Mouse (Mus musculus) hindbrain, embryonic 14.5 days (tissue): ENCODE data around the gene Rgmb. TPM values are rescaled to one million over a fixed set of nuclear protein-coding genes. Genes with fewer than 3 reads are reported as not detected.
A peak's percentile ranks its signal among the peaks of the same experiment; 100 is the strongest.

ENCODE experiments used
- ATAC-seq: fragments of 200-750 bp; cut with Nextera tagmentation; 2 replicates; pipeline ENCODE4 v1.8.0; 2017; ENCODE audit warnings: moderate number of reproducible peaks, mild to moderate bottlenecking, moderate TSS enrichment, moderate library complexity; ENCODE audit not compliant: low FRiP score
- DNase-seq: peaks from one replicate; pipeline ENCODE4 v3.0.0-alpha.2; 2015; ENCODE audit warnings: low spot score
- H3K27ac ChIP-seq: fragments of 300-500 bp; sonication (generic); 2 replicates; pipeline ENCODE4 v1.5.1; 2014; ENCODE audit warnings: mild to moderate bottlenecking, moderate library complexity
- H3K27me3 ChIP-seq: fragments of 300-500 bp; sonication (generic); 2 replicates; pipeline ENCODE4 v1.6.1; 2014; ENCODE audit warnings: mild to moderate bottlenecking, low read length, mixed read lengths; ENCODE audit not compliant: control insufficient read depth, insufficient read depth
- H3K36me3 ChIP-seq: fragments of 300-500 bp; sonication (generic); replicated peaks from 2 replicates; pipeline ENCODE4 v1.6.1; 2014; ENCODE audit not compliant: control insufficient read depth, insufficient read depth
- H3K4me1 ChIP-seq: fragments of 300-500 bp; sonication (generic); replicated peaks from 2 replicates; pipeline ENCODE4 v1.6.1; 2014; ENCODE audit warnings: antibody characterized with exemption, low read length, mixed read lengths; ENCODE audit not compliant: control insufficient read depth, insufficient read depth
- H3K4me2 ChIP-seq: fragments of 300-500 bp; sonication (generic); replicated peaks from 2 replicates; pipeline ENCODE4 v1.6.1; 2014; ENCODE audit warnings: mild to moderate bottlenecking, moderate library complexity
- H3K4me3 ChIP-seq: fragments of 300-500 bp; sonication (generic); replicated peaks from 2 replicates; pipeline ENCODE4 v1.5.1; 2014; ENCODE audit warnings: mild to moderate bottlenecking, low read length
- H3K9ac ChIP-seq: fragments of 300-500 bp; sonication (generic); 2 replicates; pipeline ENCODE4 v1.6.1; 2014
- H3K9me3 ChIP-seq: fragments of 300-500 bp; sonication (generic); 2 replicates; pipeline ENCODE4 v1.6.1; 2016; ENCODE audit warnings: low read length; ENCODE audit not compliant: control insufficient read depth
- WGBS: fragments of 180-500 bp; shearing (Covaris S2); extraction: QIAGEN DNeasy Blood & Tissue Kit; methylation state at CpG from one replicate; pipeline ENCODE4 v1.1.7; 2014; 5-methylcytosine and 5-hydroxymethylcytosine counted together
- polyA plus RNA-seq: library from polyadenylated mRNA; unstranded; fragments of >200 nt; fragmentation: Nextera tagmentation; extraction: Ambion mirVana; gene quantifications from 2 replicates; pipeline ENCODE4 v1.2.1, GENCODE M21; 2014

The Rgmb gene
- polyA plus RNA-seq, 1 experiment from 2014 or later, result 95.0 TPM

GRCm38 (mm10) chr17:15816379-15817095 lies 14.3 kb downstream of the Rgmb start:
- 87% methylated on average over 10 of the region's 11 CpGs for whole genome bisulfite sequencing
- peaks cover 48% of the 10 kb centered on the region for H3K4me1 ChIP-seq
- H3K27me3 ChIP-seq, result no peaks in the 10 kb centered on the region
- DNase-seq, result no peak
- H3K4me2 ChIP-seq, result no peak overlapping the region
- H3K9ac ChIP-seq, result no peak overlapping the region
- H3K4me3 ChIP-seq, result no peak overlapping the region
- no peak overlapping the region for H3K27ac ChIP-seq
- no peaks in the 10 kb centered on the region for H3K9me3 ChIP-seq
- H3K36me3 ChIP-seq, result peaks cover 54% of the 10 kb centered on the region
- ATAC-seq, result no peak

GRCm38 (mm10) chr17:15815312-15816018 lies 15.4 kb downstream of the Rgmb start:
- Histone ChIP-seq H3K36me3 (peaks cover 48% of the 10 kb centered on the region), H3K27ac (no peak overlapping the region), H3K27me3 (no peaks in the 10 kb centered on the region), H3K4me1 (peaks cover 50% of the 10 kb centered on the region), H3K9ac (no peak overlapping the region), H3K4me2 (0 out of 2 replicates have a peak overlapping the region, but pooled peaks have one; percentile 2), H3K9me3 (no peaks in the 10 kb centered on the region), H3K4me3 (no peak overlapping the region)
- no peak for ATAC-seq
- 89% methylated on average over 10 of the region's 10 CpGs for WGBS
- no peak for DNase-seq

GRCm38 (mm10) chr17:15813658-15814212 lies 17.1 kb downstream of the Rgmb start:
- no peak overlapping the region for H3K27ac ChIP-seq
- H3K9ac ChIP-seq, result no peak overlapping the region
- peak overlapping the region; percentile 22; the same call in 1 of the 2 replicates for H3K4me2 ChIP-seq
- H3K27me3 ChIP-seq, result no peaks in the 10 kb centered on the region
- no peak for ATAC-seq
- WGBS, result 62% methylated on average over 3 of the region's 3 CpGs
- H3K4me3 ChIP-seq, result no peak overlapping the region
- peaks cover 60% of the 10 kb centered on the region for H3K4me1 ChIP-seq
- DNase-seq, result no peak
- no peaks in the 10 kb centered on the region for H3K9me3 ChIP-seq
- H3K36me3 ChIP-seq, result peaks cover 32% of the 10 kb centered on the region

- H3K4me2 ChIP-seq, result no peak overlapping the region
- peaks cover 24% of the 10 kb centered on the region for H3K36me3 ChIP-seq
- H3K27ac ChIP-seq, result no peak overlapping the region; the same call in 1 of the 2 replicates
- no peak overlapping the region for H3K9ac ChIP-seq
- H3K9me3 ChIP-seq, result no peaks in the 10 kb centered on the region
- no peak overlapping the region for H3K4me3 ChIP-seq
- no peaks in the 10 kb centered on the region for H3K27me3 ChIP-seq
- DNase-seq (no peak), ATAC-seq (no peak)
- 72% methylated on average over 13 of the region's 13 CpGs for WGBS
- H3K4me1 ChIP-seq, result peaks cover 64% of the 10 kb centered on the region
Measured at GRCm38 (mm10) chr17:15812136-15812778, 18.6 kb downstream of the Rgmb start.

- Histone ChIP-seq H3K27me3 (no peaks in the 10 kb centered on the region), H3K4me1 (peaks cover 65% of the 10 kb centered on the region), H3K9ac (no peak overlapping the region), H3K4me3 (no peak overlapping the region), H3K27ac (no peak overlapping the region; the same call in 1 of the 2 replicates), H3K9me3 (no peaks in the 10 kb centered on the region), H3K36me3 (peaks cover 33% of the 10 kb centered on the region), H3K4me2 (no peak overlapping the region)
- WGBS, result 47% methylated on average over 2 of the region's 2 CpGs
- DNase-seq, result no peak
- ATAC-seq, result no peak
Measured at GRCm38 (mm10) chr17:15809949-15810348, 20.9 kb downstream of the Rgmb start.

- H3K27ac ChIP-seq, result peak overlapping the region; percentile 27; the same call in 1 of the 2 replicates
- peaks cover 53% of the 10 kb centered on the region for H3K4me1 ChIP-seq
- no peak for ATAC-seq
- H3K4me3 ChIP-seq, result no peak overlapping the region
- DNase-seq, result no peak
- no peak overlapping the region for H3K9ac ChIP-seq
- H3K36me3 ChIP-seq, result peaks cover 30% of the 10 kb centered on the region
- 27% methylated on average over 10 of the region's 10 CpGs for WGBS
- no peaks in the 10 kb centered on the region for H3K27me3 ChIP-seq
- no peaks in the 10 kb centered on the region for H3K9me3 ChIP-seq
- no peak overlapping the region for H3K4me2 ChIP-seq
Measured at GRCm38 (mm10) chr17:15808468-15809374, 22.1 kb downstream of the Rgmb start.

GRCm38 (mm10) chr17:15808015-15808414 lies 22.8 kb downstream of the Rgmb start:
- H3K4me1 ChIP-seq, result peaks cover 47% of the 10 kb centered on the region

GRCm38 (mm10) chr17:15807295-15807984 lies 23.4 kb downstream of the Rgmb start:
- Histone ChIP-seq H3K4me1 (peaks cover 43% of the 10 kb centered on the region), H3K4me3 (no peak overlapping the region), H3K9me3 (no peaks in the 10 kb centered on the region), H3K9ac (no peak overlapping the region), H3K4me2 (no peak overlapping the region), H3K27ac (no peak overlapping the region), H3K36me3 (peaks cover 24% of the 10 kb centered on the region), H3K27me3 (no peaks in the 10 kb centered on the region)
- ATAC-seq (peak; percentile 9; the same call in 1 of the 2 replicates), DNase-seq (no peak)
- 81% methylated on average over 23 of the region's 23 CpGs for WGBS

More at GRCm38 (mm10) chr17:15808015-15808414, 22.8 kb downstream of the Rgmb start:
- Histone ChIP-seq H3K4me2 (no peak overlapping the region), H3K27ac (no peak overlapping the region), H3K9me3 (no peaks in the 10 kb centered on the region), H3K27me3 (no peaks in the 10 kb centered on the region), H3K4me3 (no peak overlapping the region), H3K9ac (no peak overlapping the region), H3K36me3 (peaks cover 29% of the 10 kb centered on the region)
- no peak for DNase-seq
- WGBS, result 48% methylated on average over 4 of the region's 4 CpGs
- ATAC-seq, result peak; percentile 22; the same call in 1 of the 2 replicates
